Mouse (Mus musculus) stomach, postnatal 0 days (tissue): Measurements from ENCODE around the gene Gm4756.

ENCODE experiments used
- CTCF ChIP-seq: IDR thresholded peaks from 2 replicates; pipeline ENCODE4 v1.5.1; 2016; ENCODE audit warnings: antibody characterized with exemption, low read depth, mild to moderate bottlenecking, moderate library complexity
- EP300 ChIP-seq: optimal IDR thresholded peaks from 2 replicates; pipeline ENCODE3; 2016; ENCODE audit warnings: antibody characterized with exemption

DNA sequence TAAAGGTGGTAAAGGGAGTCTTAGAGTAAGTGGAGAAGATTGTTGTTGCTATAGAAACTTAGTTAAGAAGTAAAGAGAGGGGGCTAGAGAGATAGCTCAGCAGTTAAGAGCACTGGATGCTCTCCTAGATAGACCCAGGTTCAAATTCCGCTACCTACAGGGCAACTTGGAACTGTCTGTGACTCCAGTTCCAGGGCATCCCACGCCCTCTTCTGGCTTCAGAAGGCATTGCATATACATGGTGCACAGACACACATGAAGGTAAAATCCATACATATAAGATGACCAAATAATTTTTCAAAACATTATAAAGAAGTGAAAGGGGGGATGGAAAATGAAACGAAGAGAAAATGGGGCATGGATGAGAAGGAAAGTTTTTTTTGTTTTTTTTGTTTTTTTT lies 30.2 kb upstream of the Gm4756 start:
- peak; percentile 24; the same call in 1 of the 2 replicates for TF ChIP-seq CTCF
- no peak for TF ChIP-seq EP300
